Mouse (Mus musculus) lung, postnatal 14 days (tissue): ENCODE results near the gene Tatdn3.
A peak's percentile ranks its signal among the peaks of the same experiment; 100 is the strongest.

Source experiments
- DNase-seq: peaks from one replicate; pipeline ENCODE4 v3.0.0; 2021

Gene Tatdn3

GRCm38 (mm10) chr1:191062781-191063485, at the start of gene Tatdn3, which contains the start of gene Nsl1:
Gene Tatdn3, minus strand, starts transcription at chr1:191062932.
Gene Nsl1, plus strand, starts transcription at chr1:191063012.
- peak; percentile 93 for DNase-seq

- DNase-seq, result peak; percentile 26
These were observed 48.4 kb upstream of the Tatdn3 start for GRCm38 (mm10) chr1:191111146-191111545.

- DNase-seq, result no peak
These were observed 47.2 kb upstream of the Tatdn3 start for GRCm38 (mm10) chr1:191109907-191110306.

GRCm38 (mm10) chr1:191107306-191107705, 44.6 kb upstream of the Tatdn3 start:
- DNase-seq, result no peak

- no peak for DNase-seq
These were observed 42.5 kb upstream of the Tatdn3 start for GRCm38 (mm10) chr1:191105246-191105645.

- no peak for DNase-seq
These were observed 40.1 kb upstream of the Tatdn3 start for GRCm38 (mm10) chr1:191102730-191103370.

- no peak for DNase-seq
These were observed 37.1 kb upstream of the Tatdn3 start for GRCm38 (mm10) chr1:191099772-191100291.

- DNase-seq, result no peak
These were observed 36.4 kb upstream of the Tatdn3 start for GRCm38 (mm10) chr1:191099114-191099513.

- peak; percentile 52 for DNase-seq
These were observed 35.3 kb upstream of the Tatdn3 start, which contains the start of gene Batf3 for GRCm38 (mm10) chr1:191097802-191098747. Gene Batf3, plus strand, starts transcription at chr1:191097847.

GRCm38 (mm10) chr1:191096871-191097681, 34.3 kb upstream of the Tatdn3 start:
- DNase-seq, result no peak

GRCm38 (mm10) chr1:191095019-191095418, 32.3 kb upstream of the Tatdn3 start:
- no peak for DNase-seq

GRCm38 (mm10) chr1:191093578-191093977, 30.8 kb upstream of the Tatdn3 start:
- no peak for DNase-seq

GRCm38 (mm10) chr1:191092050-191092449, 29.3 kb upstream of the Tatdn3 start:
- DNase-seq, result no peak

- no peak for DNase-seq
These were observed 26.6 kb upstream of the Tatdn3 start for GRCm38 (mm10) chr1:191089355-191089754.

- DNase-seq, result no peak
These were observed 25.2 kb upstream of the Tatdn3 start for GRCm38 (mm10) chr1:191087955-191088354.

- DNase-seq, result no peak
These were observed 24.2 kb upstream of the Tatdn3 start for GRCm38 (mm10) chr1:191086960-191087359.

GRCm38 (mm10) chr1:191086304-191086878, 23.7 kb upstream of the Tatdn3 start:
- no peak for DNase-seq

- no peak for DNase-seq
These were observed 22.9 kb upstream of the Tatdn3 start for GRCm38 (mm10) chr1:191085597-191085996.

- peak; percentile 70 for DNase-seq
These were observed 22.3 kb upstream of the Tatdn3 start for GRCm38 (mm10) chr1:191084951-191085559.

GRCm38 (mm10) chr1:191083230-191083629, 20.5 kb upstream of the Tatdn3 start:
- DNase-seq, result no peak
